ENCODE assay signal across 9 mouse cellular contexts in the genomic region with DNA sequence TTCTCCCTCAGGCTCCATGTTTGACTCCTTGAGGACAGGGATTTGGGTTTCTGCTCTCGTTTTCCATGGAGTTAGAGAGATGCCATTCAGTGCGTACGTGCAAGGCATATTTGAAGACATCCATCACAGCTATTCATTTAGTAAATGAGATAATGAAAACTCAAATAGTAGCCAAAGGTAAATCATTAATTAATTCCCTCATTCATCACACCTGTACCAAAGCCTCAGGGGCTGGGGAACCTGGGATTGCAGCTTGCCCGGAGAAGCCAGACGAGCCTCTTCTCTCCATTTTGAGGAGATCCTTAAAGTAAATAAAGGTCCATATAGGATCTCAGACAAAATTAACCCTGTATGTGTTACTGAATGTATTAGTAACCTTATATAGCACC. TPM values are rescaled to one million over a fixed set of nuclear protein-coding genes. Genes with fewer than 3 reads are reported as not detected.
DNase-seq lines count a peak whose midpoint lies in the region; ATAC-seq and TF ChIP-seq lines count a peak whose summit lies in the region.
"Had no signal": no experiment of that assay in that cellular context is flagged by ENCODE, and none has a peak within 500 bp of the region (broad histone marks: within the 10 kb centered on the region; RNA-seq: fewer than 3 reads in every experiment).

No protein-coding gene starts in this region.

- H3K36me3 ChIP-seq in lung, embryonic 16.5 days (ENCODE audit: control insufficient read depth, insufficient read depth, low read length), result no peaks in the 10 kb centered on the region
- no peaks in the 10 kb centered on the region for H3K36me3 ChIP-seq in hindbrain, embryonic 16.5 days (ENCODE audit: control insufficient read depth, insufficient read depth, low read length)
- no peaks in the 10 kb centered on the region for H3K36me3 ChIP-seq in liver, embryonic 15.5 days (replicated peaks)

- WGBS in lung, embryonic 16.5 days, result 26% methylated on average over 5 of the region's 5 CpGs
- WGBS in hindbrain, embryonic 16.5 days, result 8% methylated on average over 5 of the region's 5 CpGs
- 20% methylated on average over 5 of the region's 5 CpGs for WGBS in liver, embryonic 15.5 days (ENCODE audit: insufficient replicate concordance)
- WGBS in cerebellum, adult 2 months, result 68% methylated on average over 5 of the region's 5 CpGs

- no peak for TF ChIP-seq CTCF in cerebellum, adult 2 months (IDR thresholded peaks at IDR 0.05; ENCODE audit: borderline replicate concordance, insufficient read depth, low read depth, low read length)
- no peak for TF ChIP-seq CTCF in left cerebral cortex, adult 2 months (IDR thresholded peaks at IDR 0.05)

- H3K27me3 ChIP-seq in lung, embryonic 16.5 days (ENCODE audit: control insufficient read depth, insufficient read depth, low read depth, low read length), result no peaks in the 10 kb centered on the region; the same call in 1 of the 2 replicates
- H3K27me3 ChIP-seq in hindbrain, embryonic 16.5 days (replicated peaks; ENCODE audit: control insufficient read depth, insufficient read depth, low read length), result peaks cover 3% of the 10 kb centered on the region; the same call in 1 of the 2 replicates
- peaks cover 48% of the 10 kb centered on the region for H3K27me3 ChIP-seq in liver, embryonic 15.5 days
- H3K27me3 ChIP-seq in cerebellum, adult 2 months (ENCODE audit: control insufficient read depth, insufficient read depth, low read length), result no peaks in the 10 kb centered on the region; the same call in 1 of the 2 replicates
- H3K27me3 ChIP-seq: Patski had no signal

- peaks cover 15% of the 10 kb centered on the region; the same call in 1 of the 2 replicates for H3K4me1 ChIP-seq in lung, embryonic 16.5 days (replicated peaks; ENCODE audit: control insufficient read depth, insufficient read depth, low read length)
- peaks cover 14% of the 10 kb centered on the region for H3K4me1 ChIP-seq in hindbrain, embryonic 16.5 days (ENCODE audit: control insufficient read depth, insufficient read depth, low read depth, low read length)
- H3K4me1 ChIP-seq in liver, embryonic 15.5 days (replicated peaks), result peaks cover 34% of the 10 kb centered on the region
- H3K4me1 ChIP-seq in cerebellum, adult 2 months (ENCODE audit: control insufficient read depth, insufficient read depth, low read length), result no peaks in the 10 kb centered on the region

- no peak for ATAC-seq in lung, embryonic 16.5 days (ENCODE audit: low read depth)
- ATAC-seq in hindbrain, embryonic 16.5 days, result no peak
- ATAC-seq in liver, embryonic 15.5 days (ENCODE audit: insufficient read depth), result no peak

- TF ChIP-seq POLR2A in cerebellum, adult 2 months (IDR thresholded peaks at IDR 0.05; ENCODE audit: borderline replicate concordance, insufficient read depth, low read length), result no peak

- H3K4me3 ChIP-seq in lung, embryonic 16.5 days (ENCODE audit: low read length), result peak overlapping the region; percentile 85
- no peak overlapping the region for H3K4me3 ChIP-seq in hindbrain, embryonic 16.5 days (ENCODE audit: low read length)
- no peak overlapping the region for H3K4me3 ChIP-seq in liver, embryonic 15.5 days (replicated peaks)
- H3K4me3 ChIP-seq in cerebellum, adult 2 months (replicated peaks; ENCODE audit: insufficient read depth, low read depth, low read length), result no peak overlapping the region
- H3K4me3 ChIP-seq in left cerebral cortex, adult 2 months, result no peak overlapping the region

- H3K9ac ChIP-seq in lung, embryonic 16.5 days (ENCODE audit: low read length), result no peak overlapping the region; the same call in 1 of the 2 replicates
- no peak overlapping the region for H3K9ac ChIP-seq in hindbrain, embryonic 16.5 days (ENCODE audit: low read depth, low read length)
- no peak overlapping the region for H3K9ac ChIP-seq in liver, embryonic 15.5 days

- H3K9me3 ChIP-seq in lung, embryonic 16.5 days (ENCODE audit: control insufficient read depth, low read length), result no peaks in the 10 kb centered on the region
- no peaks in the 10 kb centered on the region for H3K9me3 ChIP-seq in hindbrain, embryonic 16.5 days (ENCODE audit: control insufficient read depth, low read length)
- H3K9me3 ChIP-seq in liver, embryonic 15.5 days (replicated peaks), result no peaks in the 10 kb centered on the region

- peak overlapping the region; percentile 90; the same call in 1 of the 2 replicates for H3K4me2 ChIP-seq in lung, embryonic 16.5 days (ENCODE audit: low read depth, low read length)
- peak overlapping the region; percentile 99 for H3K4me2 ChIP-seq in hindbrain, embryonic 16.5 days (ENCODE audit: low read length)
- H3K4me2 ChIP-seq in liver, embryonic 15.5 days, result peak overlapping the region; percentile 96

- DNase-seq in lung, postnatal 25 days (ENCODE audit: low spot score), result no peak
- no peak for DNase-seq in cerebellum, adult 2 months
- no peak for DNase-seq in left cerebral cortex, adult 2 months (ENCODE audit: extremely low spot score in 1 of 2, low spot score in 2 of 2)
- DNase-seq in cerebellum, postnatal 4 days (ENCODE audit: low spot score in 2 of 2), result no peak
- DNase-seq: right cerebral cortex, adult 18-20 months had no signal

- H3K27ac ChIP-seq in lung, embryonic 16.5 days (ENCODE audit: low read length), result no peak overlapping the region
- no peak overlapping the region; the same call in 1 of the 2 replicates for H3K27ac ChIP-seq in hindbrain, embryonic 16.5 days (ENCODE audit: low read depth, low read length)
- H3K27ac ChIP-seq in liver, embryonic 15.5 days (replicated peaks), result no peak overlapping the region
- no peak overlapping the region for H3K27ac ChIP-seq in cerebellum, adult 2 months (ENCODE audit: insufficient read depth, low read length)
- H3K27ac ChIP-seq in left cerebral cortex, adult 2 months, result no peak overlapping the region

- intact Hi-C loops in left cerebral cortex, adult 2 months (cut with DNase I), result no loop called here

RNA-seq across cellular contexts. Expression of a gene that starts 1.1 kb away (rescaled TPM):
- polyA plus RNA-seq in lung, embryonic 16.5 days (2015; fragmentation: Nextera tagmentation; extraction: Ambion mirVana), result 14.9 and 15.4 TPM in 2 replicates
- 3.3 and 4.2 TPM in 2 replicates for polyA plus RNA-seq in hindbrain, embryonic 16.5 days (2015; fragmentation: Nextera tagmentation; extraction: Ambion mirVana)
- polyA plus RNA-seq in liver, embryonic 15.5 days (2015; fragmentation: Nextera tagmentation; extraction: Ambion mirVana), result 0.55 and 0.76 TPM in 2 replicates
- 6.1 and 6.6 TPM in 2 replicates for polyA plus RNA-seq in cerebellum, adult 2 months (2012; rRNA removed)
- total RNA-seq in left cerebral cortex, adult 2 months (2021), result 10 to 100 TPM in 1 of 2 experiments, 1 to 10 TPM in 1; 9.6 to 10.5 TPM
